Mouse (Mus musculus): ENCODE data around the gene Copz1.

DNA sequence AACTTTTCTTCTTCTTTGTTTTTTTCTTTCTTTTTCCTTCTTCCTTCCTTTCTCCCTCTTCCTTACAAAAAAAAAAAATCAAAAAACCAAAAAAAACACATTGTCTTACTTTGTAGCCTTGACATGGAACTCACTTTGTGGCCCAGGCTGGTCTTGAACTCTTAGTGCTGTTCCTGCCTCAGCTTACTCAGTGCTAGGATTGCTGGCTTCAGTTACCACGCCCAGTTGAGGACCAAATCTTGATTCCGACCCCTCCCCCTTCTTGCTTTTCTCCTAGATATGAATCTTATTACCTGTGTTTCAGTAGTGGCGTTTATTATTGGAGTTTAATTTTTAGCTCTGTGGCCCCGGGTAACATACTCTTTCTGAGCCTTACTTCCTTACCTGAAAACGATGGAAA lies 13.4 kb upstream of the Copz1 start:
- no peak for TF ChIP-seq CTCF (IDR thresholded peaks at IDR 0.05)
- no peak for TF ChIP-seq EP300 (IDR thresholded peaks at IDR 0.05; ENCODE audit: insufficient read depth, low read depth, low read length)

All from heart, adult 2 months (tissue).